Mouse (Mus musculus): ENCODE measurements at regions not wholly inside any gene's neighbourhood (a gene's known extent, or its start where the extent isn't known, plus 50 kb on each side); places are given as distances from the start of the nearest gene placed in this dataset.

GRCm38 (mm10) chr3:99447361-99447760 lies 207.2 kb downstream of the Tbx15 start:
- H3K4me3 ChIP-seq (ENCODE audit: low read depth, low read length) = no peak overlapping the region
- ATAC-seq (ENCODE audit: low FRiP score) (0 out of 2 replicates have a peak, but pooled peaks have one; percentile 52), DNase-seq (ENCODE audit: low spot score) (no peak)
- H3K27ac ChIP-seq (ENCODE audit: low read depth, low read length) = no peak overlapping the region
- H3K9me3 ChIP-seq (ENCODE audit: low read length) = no peaks in the 10 kb centered on the region
- no peak overlapping the region for H3K4me2 ChIP-seq (ENCODE audit: low read depth, low read length, poor library complexity, severe bottlenecking)
- 43% methylated on average over 2 of the region's 2 CpGs for WGBS
- no peaks in the 10 kb centered on the region for H3K36me3 ChIP-seq (ENCODE audit: insufficient read depth, low read length)
- TF ChIP-seq CTCF (IDR thresholded peaks at IDR 0.05) = no peak
- no peak overlapping the region for H3K9ac ChIP-seq (replicated peaks; ENCODE audit: low read length, poor library complexity, severe bottlenecking)
- H3K4me1 ChIP-seq (ENCODE audit: insufficient read depth, low read length) = no peaks in the 10 kb centered on the region
- H3K27me3 ChIP-seq (ENCODE audit: insufficient read depth, low read length) = no peaks in the 10 kb centered on the region

DNA sequence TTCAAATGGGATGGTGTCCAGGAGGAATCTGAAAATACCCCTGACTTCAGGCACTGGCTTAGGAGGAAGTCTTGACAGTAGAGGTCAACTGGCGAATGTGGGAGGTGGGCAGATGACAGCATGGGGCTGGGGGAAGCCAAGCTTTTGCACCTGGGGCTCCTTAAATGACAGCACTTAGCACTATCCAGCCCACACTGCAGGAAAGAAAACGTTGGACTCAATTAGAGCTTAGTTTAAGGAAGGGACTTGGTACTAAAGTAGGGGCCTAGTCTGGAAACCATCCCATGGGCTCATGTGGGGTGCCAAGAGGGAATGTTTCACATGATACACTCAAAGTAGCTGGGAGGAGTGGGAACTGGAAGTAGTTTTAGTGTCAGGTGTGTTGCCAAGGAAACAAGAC lies 207.6 kb downstream of the Tbx15 start:
- Histone ChIP-seq H3K36me3 (ENCODE audit: insufficient read depth, low read length) (no peaks in the 10 kb centered on the region), H3K27ac (ENCODE audit: low read depth, low read length) (no peak overlapping the region), H3K9me3 (ENCODE audit: low read length) (no peaks in the 10 kb centered on the region), H3K9ac (replicated peaks; ENCODE audit: low read length, poor library complexity, severe bottlenecking) (no peak overlapping the region), H3K4me2 (ENCODE audit: low read depth, low read length, poor library complexity, severe bottlenecking) (no peak overlapping the region), H3K4me3 (ENCODE audit: low read depth, low read length) (no peak overlapping the region), H3K4me1 (ENCODE audit: insufficient read depth, low read length) (no peaks in the 10 kb centered on the region), H3K27me3 (ENCODE audit: insufficient read depth, low read length) (no peaks in the 10 kb centered on the region)
- 58% methylated on average over 2 of the region's 2 CpGs for WGBS
- no peak for DNase-seq (ENCODE audit: low spot score)
- no peak for TF ChIP-seq CTCF (IDR thresholded peaks at IDR 0.05)
- no peak for ATAC-seq (ENCODE audit: low FRiP score)

GRCm38 (mm10) chr3:99459036-99459863 lies 219.1 kb downstream of the Tbx15 start:
- no peak for ATAC-seq (ENCODE audit: low FRiP score)
- DNase-seq (ENCODE audit: low spot score) = peak; percentile 28
- Histone ChIP-seq H3K27ac (ENCODE audit: low read depth, low read length) (no peak overlapping the region), H3K4me3 (ENCODE audit: low read depth, low read length) (no peak overlapping the region), H3K4me1 (ENCODE audit: insufficient read depth, low read length) (no peaks in the 10 kb centered on the region), H3K9ac (replicated peaks; ENCODE audit: low read length, poor library complexity, severe bottlenecking) (no peak overlapping the region), H3K4me2 (ENCODE audit: low read depth, low read length, poor library complexity, severe bottlenecking) (no peak overlapping the region), H3K27me3 (ENCODE audit: insufficient read depth, low read length) (no peaks in the 10 kb centered on the region), H3K36me3 (ENCODE audit: insufficient read depth, low read length) (no peaks in the 10 kb centered on the region), H3K9me3 (ENCODE audit: low read length) (no peaks in the 10 kb centered on the region)
- WGBS = 80% methylated on average over 12 of the region's 12 CpGs
- no peak for TF ChIP-seq CTCF (IDR thresholded peaks at IDR 0.05)

- 94% methylated on average over 14 of the region's 14 CpGs for WGBS
- Histone ChIP-seq H3K36me3 (ENCODE audit: insufficient read depth, low read length) (no peaks in the 10 kb centered on the region), H3K4me2 (ENCODE audit: low read depth, low read length, poor library complexity, severe bottlenecking) (no peak overlapping the region), H3K4me1 (ENCODE audit: insufficient read depth, low read length) (no peaks in the 10 kb centered on the region), H3K4me3 (ENCODE audit: low read depth, low read length) (no peak overlapping the region), H3K27me3 (ENCODE audit: insufficient read depth, low read length) (no peaks in the 10 kb centered on the region), H3K9ac (replicated peaks; ENCODE audit: low read length, poor library complexity, severe bottlenecking) (no peak overlapping the region), H3K9me3 (ENCODE audit: low read length) (no peaks in the 10 kb centered on the region), H3K27ac (ENCODE audit: low read depth, low read length) (no peak overlapping the region)
- no peak for TF ChIP-seq CTCF (IDR thresholded peaks at IDR 0.05)
- ATAC-seq (ENCODE audit: low FRiP score) (no peak), DNase-seq (ENCODE audit: low spot score) (no peak)
Observed at GRCm38 (mm10) chr3:99499980-99500379, 259.8 kb downstream of the Tbx15 start.

DNA sequence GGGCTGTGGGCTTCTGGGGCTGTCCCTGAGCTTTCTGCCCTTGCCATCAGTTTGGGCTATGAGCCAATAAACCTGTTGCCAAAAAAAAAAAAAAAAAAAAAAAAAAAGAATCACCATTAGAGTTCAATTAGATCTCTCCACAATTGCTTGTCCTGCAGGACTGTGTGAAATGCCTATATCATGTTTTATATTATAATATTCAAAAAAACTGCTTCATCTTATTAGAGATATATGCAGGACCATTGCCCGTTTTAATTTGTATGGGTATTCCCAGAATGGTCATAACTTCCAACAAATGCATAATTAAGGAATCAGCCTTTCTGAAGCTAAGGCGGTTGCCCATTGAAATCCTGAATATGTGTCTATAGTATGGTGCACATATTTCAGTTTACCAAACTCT lies 264.6 kb downstream of the Tbx15 start:
- no peak overlapping the region for H3K4me2 ChIP-seq (ENCODE audit: low read depth, low read length, poor library complexity, severe bottlenecking)
- WGBS = 87% methylated on average over 2 of the region's 2 CpGs
- no peak overlapping the region for H3K4me3 ChIP-seq (ENCODE audit: low read depth, low read length)
- H3K27ac ChIP-seq (ENCODE audit: low read depth, low read length) = no peak overlapping the region
- no peak overlapping the region for H3K9ac ChIP-seq (replicated peaks; ENCODE audit: low read length, poor library complexity, severe bottlenecking)
- DNase-seq (ENCODE audit: low spot score) = no peak
- no peaks in the 10 kb centered on the region for H3K4me1 ChIP-seq (ENCODE audit: insufficient read depth, low read length)
- no peaks in the 10 kb centered on the region for H3K27me3 ChIP-seq (ENCODE audit: insufficient read depth, low read length)
- TF ChIP-seq CTCF (IDR thresholded peaks at IDR 0.05) = no peak
- no peaks in the 10 kb centered on the region for H3K36me3 ChIP-seq (ENCODE audit: insufficient read depth, low read length)
- H3K9me3 ChIP-seq (ENCODE audit: low read length) = no peaks in the 10 kb centered on the region
- ATAC-seq (ENCODE audit: low FRiP score) = no peak

- DNase-seq (ENCODE audit: low spot score) (no peak), ATAC-seq (ENCODE audit: low FRiP score) (no peak)
- Histone ChIP-seq H3K4me2 (ENCODE audit: low read depth, low read length, poor library complexity, severe bottlenecking) (no peak overlapping the region), H3K4me3 (ENCODE audit: low read depth, low read length) (no peak overlapping the region), H3K4me1 (ENCODE audit: insufficient read depth, low read length) (no peaks in the 10 kb centered on the region), H3K27me3 (ENCODE audit: insufficient read depth, low read length) (no peaks in the 10 kb centered on the region), H3K36me3 (ENCODE audit: insufficient read depth, low read length) (no peaks in the 10 kb centered on the region), H3K9me3 (ENCODE audit: low read length) (no peaks in the 10 kb centered on the region), H3K27ac (ENCODE audit: low read depth, low read length) (no peak overlapping the region), H3K9ac (replicated peaks; ENCODE audit: low read length, poor library complexity, severe bottlenecking) (no peak overlapping the region)
- WGBS = 87% methylated on average over 1 of the region's 1 CpGs
- no peak for TF ChIP-seq CTCF (IDR thresholded peaks at IDR 0.05)
Observed at GRCm38 (mm10) chr3:99512250-99512649, 272.1 kb downstream of the Tbx15 start.
